Mouse (Mus musculus) megakaryocyte, embryonic 14.5 days (primary cell): Measurements from ENCODE around the gene Zfp869.

Experiments
- FLI1 ChIP-seq: IDR thresholded peaks from 2 replicates; pipeline ENCODE4 v1.6.1; 2012; ENCODE audit warnings: low read length, inconsistent platforms, mixed read lengths
- GATA1 ChIP-seq: IDR thresholded peaks from 3 replicates; pipeline ENCODE4 v1.6.1; 2012; ENCODE audit warnings: mixed read lengths, low read length, inconsistent platforms, borderline replicate concordance

DNA sequence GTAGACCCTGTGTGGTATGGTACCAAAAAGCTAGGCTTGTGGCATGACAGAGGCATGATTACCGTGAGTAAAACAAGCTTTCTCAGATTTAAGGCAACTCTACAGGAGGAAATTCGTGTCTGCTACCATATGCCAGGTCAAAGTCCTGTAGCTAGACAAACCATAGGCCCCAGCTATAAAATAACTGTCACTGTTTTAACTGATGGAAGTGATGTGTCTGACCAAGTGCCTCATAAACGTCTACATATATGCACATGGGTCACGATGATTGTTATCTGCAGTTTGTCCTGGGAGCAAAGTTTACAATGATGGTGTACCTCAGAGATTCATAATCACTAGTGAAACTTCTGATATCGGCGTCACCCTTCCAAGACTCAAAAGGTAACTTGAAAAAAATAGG, 30.2 kb upstream of the Zfp869 start:
- no peak for TF ChIP-seq GATA1
- TF ChIP-seq FLI1: no peak
